Mouse (Mus musculus) layer of hippocampus, postnatal 10 days (tissue): ENCODE results near the gene Lin37. TPM values are rescaled to one million over a fixed set of nuclear protein-coding genes. Genes with fewer than 3 reads are reported as not detected.

Source experiments
- DNase-seq, 2 experiments: peaks; one replicate each; pipeline ENCODE4 v3.0.0; 2021; ENCODE audit warnings: low spot score in 2 of 2
- long read RNA-seq: library from polyadenylated mRNA; stranded (forward); transcript quantifications from one replicate; pipeline ENCODE4 v2.0.0, GENCODE M21; 2023
- total RNA-seq, 2 experiments: library from RNA; stranded (reverse); gene quantifications; 2 replicates each; pipeline ENCODE4 v1.2.3; 2021

The Lin37 gene
- 10 to 100 TPM; 28.2 to 36.6 TPM for total RNA-seq
- long read RNA-seq, transcript Lin37-201 (9 exons, 998 nt): major isoform, 27 of 37 reads
- long read RNA-seq, partial matches to known transcripts: 0 of 37 reads
- long read RNA-seq, other reads (novel, unspliced or antisense): 8 of 37 reads

GRCm38 (mm10) chr7:30559443-30559954, at the start of gene Lin37:
TSS of gene Lin37 (minus strand) at chr7:30559838.
- DNase-seq: peak; percentile 95 to 96

GRCm38 (mm10) chr7:30608476-30608875, 48.8 kb upstream of the Lin37 start:
- no peak for DNase-seq

GRCm38 (mm10) chr7:30607706-30608309, 48.2 kb upstream of the Lin37 start:
- DNase-seq: peak; percentile 48 to 56

GRCm38 (mm10) chr7:30604944-30605343, 45.3 kb upstream of the Lin37 start:
- no peak for DNase-seq

DNA sequence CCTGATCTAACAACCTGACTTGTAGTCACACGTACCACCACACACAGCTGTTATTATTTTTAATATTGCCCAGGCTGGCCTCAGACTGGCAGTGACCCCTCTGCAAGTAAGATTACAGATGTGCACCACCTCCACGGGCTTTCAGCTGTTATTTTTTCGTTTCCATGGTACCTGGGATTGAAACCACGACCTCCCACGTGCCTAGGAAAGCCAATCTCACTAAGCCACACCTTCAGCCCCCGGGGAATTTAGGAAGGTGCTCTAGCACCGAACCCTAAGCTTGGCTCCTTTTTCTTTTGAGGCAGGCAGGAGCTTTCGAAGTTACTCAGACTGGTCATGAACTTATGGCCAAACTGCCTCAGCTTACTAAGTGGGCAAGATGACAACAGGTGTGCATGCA, 44.8 kb upstream of the Lin37 start:
- DNase-seq: no peak

DNA sequence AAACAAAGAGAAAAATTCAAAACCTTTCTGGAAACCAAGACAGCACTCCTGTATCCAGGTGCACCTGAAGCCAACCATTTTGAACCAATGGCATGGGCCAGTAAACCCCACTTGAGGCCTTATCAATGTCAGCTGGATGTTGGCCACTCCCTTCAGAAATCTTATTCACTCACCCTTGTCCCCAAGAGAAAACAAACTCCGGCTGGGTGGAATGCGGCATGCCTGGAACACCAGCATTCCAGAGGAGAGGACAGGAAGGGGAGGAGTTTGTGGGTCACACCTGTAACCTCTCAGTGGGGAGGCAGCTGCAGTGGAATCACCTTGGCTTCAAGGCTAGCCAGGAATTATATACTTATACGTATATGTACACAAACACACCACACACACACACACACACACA, 42.9 kb upstream of the Lin37 start:
- DNase-seq: no peak

DNA sequence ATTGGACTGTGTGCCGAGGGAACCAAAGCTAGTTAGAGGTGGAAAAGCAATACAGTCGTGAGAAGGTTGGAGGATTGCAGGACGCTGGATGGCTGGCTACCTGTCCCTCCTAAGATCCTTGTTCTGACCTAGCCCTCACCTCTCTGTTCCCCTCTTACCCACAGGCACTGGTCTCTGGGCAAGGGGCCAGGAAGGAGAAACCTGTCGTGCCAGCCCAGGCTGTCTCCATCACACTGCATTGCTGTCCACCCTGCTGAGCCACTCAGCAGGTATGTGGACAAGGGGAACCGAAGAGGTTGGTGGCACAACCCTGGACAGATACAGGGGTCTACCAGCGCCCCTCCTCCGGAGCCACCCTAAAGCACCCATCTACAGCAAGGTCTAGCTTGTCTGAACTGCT, 41.0 kb upstream of the Lin37 start:
- no peak for DNase-seq

DNA sequence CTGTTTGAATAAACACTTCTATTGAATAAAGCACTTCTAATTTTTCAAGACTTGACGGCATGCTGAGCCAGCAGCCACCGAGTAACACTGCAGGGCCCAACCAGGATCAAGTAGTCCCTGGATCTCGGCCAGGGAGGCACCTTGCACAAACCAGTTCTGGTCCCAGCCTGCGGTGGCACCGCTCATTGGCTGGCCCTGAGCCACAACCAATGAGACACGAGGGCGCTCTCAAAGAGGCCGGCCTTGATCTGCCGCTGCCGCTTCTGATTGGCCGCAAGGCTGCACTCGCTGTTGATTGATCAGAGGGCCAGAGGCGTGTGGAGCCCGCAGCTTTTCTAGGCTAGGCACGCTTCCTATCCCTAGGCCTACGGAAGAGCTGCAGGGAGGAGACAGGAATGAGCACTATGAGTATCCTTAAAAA, 40.3 kb upstream of the Lin37 start:
- peak; percentile 89 to 92 for DNase-seq

DNA sequence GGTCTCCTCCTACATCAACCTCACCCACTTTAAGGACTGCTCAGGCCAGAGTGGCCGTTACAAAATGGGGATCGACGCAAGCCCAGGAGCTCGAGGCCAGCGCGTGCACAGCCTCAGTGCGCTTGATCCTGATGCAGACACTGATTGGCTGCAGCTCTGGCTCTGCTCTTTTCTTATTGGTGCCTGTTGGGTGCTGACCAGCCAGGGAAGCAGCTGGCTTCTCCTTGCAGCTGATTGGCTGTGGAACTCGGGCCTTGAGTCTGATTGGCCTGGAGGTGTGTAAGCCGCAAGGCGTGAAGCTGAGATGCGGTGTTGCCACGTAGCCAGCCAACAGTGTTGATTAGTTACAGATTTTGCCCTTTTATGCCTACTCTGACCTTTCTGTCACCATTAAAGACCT, 39.1 kb upstream of the Lin37 start, which contains the start of gene Zbtb32:
TSS of gene Zbtb32 (minus strand) at position 124 of the 400 bp plus-strand sequence.
- no peak for DNase-seq

DNA sequence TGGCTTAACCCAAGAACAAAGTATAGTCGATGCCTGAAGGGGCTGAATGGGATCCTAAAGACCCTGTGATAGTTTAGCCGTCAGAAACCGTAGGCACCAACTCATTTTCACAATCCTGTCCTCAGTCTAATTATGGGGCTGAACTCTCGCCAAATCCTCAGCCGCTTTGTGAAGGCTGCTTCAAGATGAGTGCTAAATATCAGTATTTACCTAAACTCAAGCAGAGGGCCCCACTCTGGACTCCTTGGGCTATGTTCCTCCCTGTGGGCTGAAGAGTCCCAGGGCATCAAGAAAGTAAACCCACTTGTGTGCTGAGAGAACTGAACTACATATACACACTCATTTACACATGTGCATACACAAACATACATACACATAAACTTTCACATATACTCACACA, 37.2 kb upstream of the Lin37 start:
- no peak for DNase-seq

GRCm38 (mm10) chr7:30596093-30596492, 36.5 kb upstream of the Lin37 start:
- DNase-seq: no peak

DNA sequence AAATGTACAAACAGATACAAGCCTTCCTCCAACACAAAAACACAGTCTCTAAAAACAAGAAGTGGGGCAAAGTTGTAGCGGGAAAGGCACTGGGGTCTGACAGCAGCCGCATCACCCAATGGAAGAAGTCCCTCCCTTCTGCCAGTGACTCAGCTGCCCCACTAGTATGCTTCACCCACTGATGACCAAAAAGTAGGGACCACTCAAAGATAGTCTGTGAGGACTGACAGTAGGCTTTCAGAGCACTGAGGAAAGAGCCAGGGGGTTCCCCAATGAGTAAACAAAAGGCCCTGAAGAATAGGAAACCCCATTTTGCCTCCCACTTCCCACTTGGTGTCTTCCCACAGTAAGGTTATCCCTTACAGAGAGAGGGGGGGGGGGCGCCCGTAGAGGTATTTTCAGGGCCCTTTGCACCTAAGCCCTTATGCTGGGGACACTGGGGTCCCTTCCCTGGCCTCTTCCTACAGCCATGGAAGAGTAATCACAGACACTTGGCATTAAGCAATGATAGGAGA, 34.9 kb upstream of the Lin37 start:
- DNase-seq: no peak

DNA sequence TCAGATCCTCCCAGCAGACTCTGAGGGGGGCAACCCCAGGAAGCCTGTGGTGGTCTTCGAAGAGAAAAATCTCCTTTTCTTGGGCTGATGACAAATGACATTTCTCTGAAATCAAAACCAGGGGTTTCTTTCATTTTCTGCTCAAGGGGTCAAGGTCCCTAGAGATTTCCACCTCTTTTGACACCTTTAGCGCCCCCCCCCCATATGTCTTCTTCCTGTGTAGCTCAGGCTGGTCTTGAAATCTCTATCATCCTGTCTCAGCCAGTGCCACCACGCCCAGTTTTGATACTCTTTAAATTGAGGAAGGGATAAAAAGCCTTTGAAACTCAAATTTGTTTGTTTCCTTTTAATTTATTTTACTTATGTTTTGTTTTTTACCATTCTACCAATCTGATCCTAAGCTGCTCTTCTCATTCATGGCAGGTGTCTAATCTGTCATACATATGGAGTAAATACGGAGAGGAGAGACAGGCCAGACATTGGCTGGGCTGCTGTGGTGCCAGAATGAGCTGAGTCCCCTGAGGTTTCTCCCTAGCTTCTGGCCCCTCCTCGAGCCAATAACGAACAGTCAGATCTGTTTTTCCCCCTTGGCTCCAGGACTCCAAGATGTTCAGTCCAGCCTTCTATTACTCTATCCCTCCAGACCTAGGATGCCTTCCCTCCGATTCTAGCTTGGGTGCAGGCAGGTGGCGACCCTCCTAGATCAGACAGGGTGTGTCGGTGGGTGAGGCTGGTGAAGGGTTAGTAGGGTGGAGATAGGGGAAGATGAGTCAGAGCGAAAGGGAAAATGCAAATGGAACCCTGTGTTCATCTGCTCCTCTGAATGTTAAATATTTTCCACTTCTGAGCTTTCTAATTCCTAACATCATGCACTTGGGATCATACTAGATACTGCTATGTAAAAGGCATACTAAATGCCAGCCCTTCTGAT, 34.2 kb upstream of the Lin37 start:
- DNase-seq: no peak

- no peak for DNase-seq
Measured at GRCm38 (mm10) chr7:30592772-30593423, 33.3 kb upstream of the Lin37 start.

DNA sequence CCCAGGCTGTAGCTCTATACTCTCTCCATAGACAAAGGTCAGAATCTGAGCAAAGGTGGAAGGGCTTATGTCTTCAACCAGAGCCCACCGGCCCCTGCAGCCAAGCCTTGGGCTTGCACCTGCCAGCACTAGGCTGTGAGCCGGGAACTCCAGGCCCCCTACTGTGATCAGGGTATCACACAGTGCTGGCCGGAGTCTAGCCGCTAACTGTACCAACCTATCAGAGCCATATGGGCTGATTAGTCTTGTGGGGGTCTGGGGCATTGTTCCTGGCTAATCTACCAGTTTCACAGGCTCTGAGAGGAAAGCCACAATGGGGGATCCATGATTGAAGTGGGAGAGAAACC, 31.9 kb upstream of the Lin37 start:
- no peak for DNase-seq

DNA sequence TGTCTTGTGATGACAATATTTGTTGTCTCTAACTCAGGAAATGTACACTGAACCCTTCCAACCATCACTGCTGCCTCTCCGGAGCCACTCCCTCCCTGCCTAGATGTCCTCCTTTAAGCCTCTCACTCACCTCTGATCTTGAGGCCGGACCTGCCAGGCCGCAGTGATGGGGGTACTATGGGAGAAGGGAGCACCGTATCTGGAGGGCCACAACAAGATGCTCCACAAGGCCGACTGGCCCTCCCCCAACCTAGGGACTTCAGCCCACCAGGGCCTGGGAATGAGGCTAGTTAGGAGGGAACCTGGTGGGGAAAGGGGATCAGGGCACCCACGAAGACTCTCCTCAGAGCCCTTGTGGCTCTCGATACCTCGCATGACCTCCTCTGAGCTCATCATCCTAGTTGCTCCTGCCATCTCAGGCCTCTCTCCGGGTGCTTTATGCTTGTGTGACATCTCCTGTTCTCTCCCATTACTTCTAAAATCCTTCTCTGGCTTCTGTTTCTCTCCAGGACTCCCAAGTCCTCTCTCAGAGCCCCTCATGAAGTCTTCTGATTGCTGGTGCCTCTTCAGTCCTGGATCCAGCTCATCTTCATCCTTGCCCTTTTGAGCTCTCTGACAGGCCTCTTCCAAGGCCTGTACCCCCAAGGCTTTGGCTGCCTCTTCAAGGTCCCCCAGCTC, 31.4 kb upstream of the Lin37 start:
- DNase-seq: no peak

DNA sequence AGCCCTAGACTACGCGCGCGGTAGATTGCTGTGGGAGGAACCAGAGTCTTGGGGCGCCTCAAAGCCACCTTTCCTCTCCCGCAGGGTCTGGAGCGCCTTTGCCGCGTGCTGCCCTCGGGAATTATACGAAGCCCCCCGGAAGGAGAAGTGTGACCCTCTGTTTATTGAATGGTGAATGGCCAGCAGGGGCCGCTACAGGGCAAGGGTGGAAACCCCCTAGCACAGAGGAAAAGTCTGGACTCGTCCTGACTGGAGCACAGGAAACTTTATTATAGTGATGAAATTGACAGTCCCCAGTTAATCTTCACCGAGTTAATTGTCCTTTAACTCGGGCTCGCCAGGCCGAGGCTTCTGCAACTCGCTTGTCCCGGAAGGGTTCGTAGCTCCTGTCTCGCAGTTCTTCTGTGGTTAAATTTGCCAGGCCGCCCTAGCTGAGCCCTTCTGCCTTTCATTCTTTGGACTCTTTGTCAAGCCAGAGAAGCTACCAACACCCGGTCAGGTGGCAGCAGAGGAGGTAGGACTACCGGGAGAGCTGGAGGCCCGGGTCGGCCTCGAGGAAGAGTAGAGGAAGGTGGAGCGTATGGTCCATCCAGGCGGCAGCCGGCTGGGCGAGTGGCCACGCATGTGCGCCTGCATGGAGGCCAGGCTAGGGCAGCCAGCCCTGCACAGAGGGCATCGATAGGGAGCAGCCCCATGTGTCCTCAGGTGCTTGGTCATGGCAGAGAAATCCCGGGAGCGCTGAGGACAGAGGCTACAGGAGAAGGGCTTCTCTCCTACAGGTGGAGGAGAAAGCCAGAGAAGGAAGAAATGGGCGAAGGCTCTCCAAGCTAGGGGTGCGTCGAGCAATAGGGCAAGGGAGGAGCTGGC, 30.0 kb upstream of the Lin37 start:
- DNase-seq: peak; percentile 90 to 93

- DNase-seq: peak; percentile 93 to 96
Measured at GRCm38 (mm10) chr7:30588676-30589434, 29.2 kb upstream of the Lin37 start, which contains the start of gene Kmt2b. TSS of gene Kmt2b (minus strand) at chr7:30588726.
